Mouse (Mus musculus) C2C12 (cell line): ENCODE data around the gene Marcksl1. TPM values are rescaled to one million over a fixed set of nuclear protein-coding genes. Genes with fewer than 3 reads are reported as not detected.
"Not testable (repeated sequence)": the region's sequence is repeated elsewhere in the genome, so short reads cannot be mapped to it uniquely, and the experiment has no call there.

Source experiments
- H3K27me3 ChIP-seq: one replicate; pipeline ENCODE4 v1.6.1; 2011; ENCODE audit not compliant: control insufficient read depth, insufficient read depth, insufficient read length
- H3K36me3 ChIP-seq: one replicate; pipeline ENCODE4 v1.6.1; 2011; ENCODE audit not compliant: control insufficient read depth, insufficient read depth
- H3K4me3 ChIP-seq: one replicate; pipeline ENCODE4 v1.5.1; 2011; ENCODE audit warnings: mild to moderate bottlenecking, control low read depth; ENCODE audit not compliant: poor library complexity, insufficient read depth, severe bottlenecking
- H3K79me2 ChIP-seq: one replicate; pipeline ENCODE4 v1.6.1; 2011; ENCODE audit not compliant: control insufficient read depth, insufficient read depth
- H3K79me3 ChIP-seq: one replicate; pipeline ENCODE4 v1.6.1; 2011; ENCODE audit warnings: low read depth, control low read depth
- H3ac ChIP-seq: one replicate; pipeline ENCODE3; 2011; ENCODE audit warnings: low read depth; ENCODE audit not compliant: control insufficient read depth, insufficient read length
- CEBPB ChIP-seq: IDR thresholded peaks from one replicate; pipeline ENCODE4 v1.6.1; 2011; ENCODE audit warnings: low read depth, mild to moderate bottlenecking, control low read depth, moderate library complexity
- CTCF ChIP-seq: IDR thresholded peaks from one replicate; pipeline ENCODE4 v1.5.1; 2011; ENCODE audit not compliant: control insufficient read depth, insufficient read depth, insufficient read length
- FOSL1 ChIP-seq: IDR thresholded peaks from one replicate; pipeline ENCODE4 v1.8.0; 2011; ENCODE audit warnings: mild to moderate bottlenecking, low read length; ENCODE audit not compliant: poor library complexity, insufficient read depth, severe bottlenecking
- MAX ChIP-seq: IDR thresholded peaks from one replicate; pipeline ENCODE4 v1.6.1; 2011; ENCODE audit warnings: mild to moderate bottlenecking, control low read depth
- MYOD1 ChIP-seq: IDR thresholded peaks from one replicate; pipeline ENCODE4 v1.6.1; 2011; ENCODE audit warnings: low read depth; ENCODE audit not compliant: control insufficient read depth, insufficient read length
- MYOG ChIP-seq: IDR thresholded peaks from one replicate; pipeline ENCODE4 v1.6.1; 2011; ENCODE audit not compliant: control insufficient read depth, insufficient read length; ENCODE audit errors: extremely low read depth
- USF1 ChIP-seq: IDR thresholded peaks from one replicate; pipeline ENCODE4 v1.6.1; 2011; ENCODE audit warnings: low read depth, mild to moderate bottlenecking, control low read depth, moderate library complexity
- polyA plus RNA-seq: library from polyadenylated mRNA; unstranded; fragments of >200 nt; fragmentation: generic; extraction: Trizol; gene quantifications from one replicate; pipeline ENCODE4 v1.2.1, GENCODE M21; 2012; ENCODE audit warnings: missing spikeins

Gene Marcksl1
- polyA plus RNA-seq, 1 experiment, result 148 TPM

DNA sequence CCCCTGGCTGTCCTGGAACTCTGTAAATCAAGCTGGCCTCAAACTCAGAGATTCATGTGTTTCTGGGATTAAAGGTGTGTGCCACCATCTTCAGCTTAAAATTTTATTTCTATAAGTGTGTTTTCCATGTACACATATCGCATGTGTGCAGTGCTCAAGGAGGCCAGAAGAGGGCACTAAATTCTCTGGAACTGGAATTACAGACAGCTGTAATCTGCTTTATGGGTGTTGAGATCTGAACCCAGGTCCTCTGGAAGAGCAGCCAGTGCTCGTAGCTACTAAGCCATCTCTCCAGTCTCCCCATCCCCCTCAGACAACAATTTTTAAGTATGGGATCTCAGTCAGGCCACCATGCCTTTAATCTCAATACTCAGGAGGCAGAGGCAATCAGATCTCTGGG is 35.9 kb downstream of the Marcksl1 start:
- Histone ChIP-seq H3K79me3 (no peaks in the 10 kb centered on the region), H3K36me3 (no peaks in the 10 kb centered on the region), H3K79me2 (no peaks in the 10 kb centered on the region), H3K27me3 (peaks cover 6% of the 10 kb centered on the region), H3K4me3 (no peak overlapping the region), H3ac (no peak overlapping the region)
- no peak for TF ChIP-seq USF1
- no peak for TF ChIP-seq MAX
- no peak for TF ChIP-seq CTCF
- no peak for TF ChIP-seq CEBPB
- no peak for TF ChIP-seq MYOD1
- no peak for TF ChIP-seq FOSL1
- no peak for TF ChIP-seq MYOG

DNA sequence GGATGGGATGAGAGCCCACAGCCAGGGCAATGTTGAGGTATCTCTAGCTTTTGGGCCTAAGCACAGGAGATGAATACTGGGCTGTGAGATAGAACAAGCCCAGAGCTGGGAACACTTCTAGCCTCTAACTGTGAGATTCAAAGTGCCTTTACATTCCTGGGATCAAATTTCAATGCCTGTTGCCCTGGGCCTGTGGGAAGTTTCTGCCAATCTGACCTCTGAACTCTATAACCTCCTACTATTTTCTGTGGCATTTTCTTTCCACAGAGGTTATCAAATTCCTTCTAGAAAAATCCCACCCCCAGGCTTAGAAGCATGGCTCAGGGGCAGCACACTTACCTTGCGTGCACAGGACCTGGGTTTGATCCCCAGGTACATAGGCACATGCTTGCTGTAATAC is 36.9 kb downstream of the Marcksl1 start:
- no peak for TF ChIP-seq MAX
- TF ChIP-seq FOSL1, result no peak
- TF ChIP-seq CTCF, result no peak
- no peak for TF ChIP-seq MYOG
- no peak for TF ChIP-seq MYOD1
- no peak for TF ChIP-seq CEBPB
- TF ChIP-seq USF1, result no peak
- Histone ChIP-seq H3K36me3 (no peaks in the 10 kb centered on the region), H3K4me3 (no peak overlapping the region), H3K27me3 (peaks cover 6% of the 10 kb centered on the region), H3K79me3 (no peaks in the 10 kb centered on the region), H3K79me2 (no peaks in the 10 kb centered on the region), H3ac (no peak overlapping the region)

DNA sequence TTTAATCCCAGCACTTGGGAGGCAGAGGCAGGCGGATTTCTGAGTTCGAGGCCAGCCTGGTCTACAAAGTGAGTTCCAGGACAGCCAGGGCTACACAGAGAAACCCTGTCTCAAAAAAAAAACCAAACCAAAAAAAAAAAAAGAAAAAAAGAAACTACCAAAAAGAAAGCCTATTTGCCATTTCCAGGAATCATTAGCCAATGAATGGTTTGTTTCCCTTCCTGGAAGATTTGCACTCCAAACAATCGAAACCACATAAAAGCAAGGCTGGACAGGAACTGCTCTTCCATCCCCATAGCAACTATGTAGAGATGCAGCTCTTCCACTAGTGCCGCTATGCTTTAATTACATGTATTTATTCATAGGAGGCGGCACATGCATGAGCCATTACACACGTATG is 41.1 kb downstream of the Marcksl1 start:
- not testable (repeated sequence) for H3K79me3 ChIP-seq, H3K79me2 ChIP-seq, H3K4me3 ChIP-seq, H3K36me3 ChIP-seq, H3ac ChIP-seq, H3K27me3 ChIP-seq

DNA sequence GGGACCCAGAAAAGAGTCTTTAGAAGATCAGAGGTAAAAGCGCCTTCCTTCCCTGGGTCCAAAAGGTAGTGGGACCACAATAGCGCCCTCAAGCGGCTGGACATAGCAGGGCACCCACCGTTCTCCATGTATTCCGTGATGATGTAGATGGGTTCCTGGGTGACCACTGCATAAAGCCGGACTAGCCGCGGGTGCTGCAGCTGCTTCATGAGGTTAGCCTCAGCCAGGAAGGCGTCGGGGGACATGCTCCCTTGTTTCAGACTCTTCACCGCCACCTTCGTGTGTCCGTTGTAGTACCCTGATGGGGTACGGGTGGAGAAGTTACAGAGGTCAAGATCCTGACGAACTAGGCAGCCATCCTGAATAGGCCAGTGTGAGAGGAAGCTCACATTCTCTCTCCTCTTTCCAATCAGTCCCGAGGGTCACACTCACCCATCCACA is 42.1 kb downstream of the Marcksl1 start:
- Histone ChIP-seq H3K27me3 (peaks cover 6% of the 10 kb centered on the region), H3K79me3 (no peaks in the 10 kb centered on the region), H3K4me3 (no peak overlapping the region), H3K79me2 (no peaks in the 10 kb centered on the region), H3ac (no peak overlapping the region), H3K36me3 (no peaks in the 10 kb centered on the region)
- TF ChIP-seq MYOD1 (no peak), CEBPB (no peak), CTCF (peak; percentile 64)

DNA sequence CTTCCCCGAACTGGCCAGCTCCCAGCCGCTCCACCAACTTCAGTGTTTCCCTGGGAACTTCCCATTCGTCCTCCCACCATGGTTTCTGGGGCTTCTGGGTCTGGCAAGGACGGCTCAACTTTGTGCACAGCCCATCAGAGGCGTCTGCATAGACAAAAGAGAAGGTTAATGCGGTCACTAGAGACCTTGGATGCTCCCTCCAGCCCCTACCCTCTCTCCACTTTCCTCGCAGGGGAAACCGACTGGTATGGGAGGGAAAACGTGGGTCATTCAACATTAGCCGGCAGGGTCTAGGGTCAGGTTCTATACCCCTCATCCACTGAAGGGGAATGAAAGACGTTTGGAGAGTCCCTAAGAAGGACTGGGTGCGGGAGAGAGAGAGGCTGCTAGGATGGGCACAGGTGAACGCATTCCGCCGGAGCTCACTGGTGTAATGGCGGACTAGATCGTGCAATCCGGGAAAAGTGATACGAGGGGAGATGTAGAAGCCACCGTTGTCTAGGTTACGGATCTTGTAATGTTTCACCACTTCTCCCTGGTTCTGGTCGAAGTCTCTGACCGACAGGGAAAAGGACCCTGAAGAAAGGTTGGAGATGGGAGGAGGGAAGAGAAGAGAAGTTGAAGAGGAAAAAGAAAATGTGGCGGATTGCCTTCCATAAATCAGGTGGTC is 42.6 kb downstream of the Marcksl1 start:
- no peak for TF ChIP-seq CEBPB
- no peak for TF ChIP-seq FOSL1
- no peak for TF ChIP-seq MAX
- no peak for TF ChIP-seq CTCF
- TF ChIP-seq MYOG, result no peak
- TF ChIP-seq USF1, result no peak
- TF ChIP-seq MYOD1, result no peak
- H3K79me3 ChIP-seq, result no peaks in the 10 kb centered on the region

DNA sequence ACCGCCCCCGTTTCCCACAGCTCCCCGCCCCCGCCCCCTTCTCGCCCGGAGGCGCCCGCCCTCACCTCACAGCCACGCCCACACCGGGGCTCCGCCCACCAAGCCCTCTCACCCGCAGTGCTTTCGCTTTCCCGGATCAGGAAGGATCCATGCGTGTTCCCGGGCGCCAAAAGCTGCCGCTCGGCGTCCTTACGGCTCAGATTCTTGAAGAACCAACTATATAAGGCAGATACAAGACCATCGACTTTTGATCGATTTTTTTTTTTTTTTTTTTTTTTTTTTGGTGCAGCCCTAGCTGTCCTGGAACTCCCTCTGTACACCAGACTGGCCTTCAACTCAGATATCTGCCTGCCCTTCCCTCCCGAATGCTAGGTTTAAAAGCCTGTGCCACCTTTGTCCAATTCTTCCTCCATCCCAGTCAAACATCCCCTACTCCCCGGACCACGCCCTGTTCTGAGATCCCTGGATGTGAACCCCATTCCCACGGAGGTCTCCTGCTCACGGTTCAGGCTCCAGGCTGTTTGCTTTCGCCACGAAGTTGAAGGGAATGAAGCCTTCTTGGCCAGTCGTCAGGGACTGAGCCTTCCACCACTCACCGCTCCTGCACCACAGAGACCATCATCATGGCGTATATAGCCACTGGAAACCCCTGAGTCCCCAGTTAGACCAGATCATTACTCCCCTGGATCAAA is 43.3 kb downstream of the Marcksl1 start:
- H3K79me3 ChIP-seq, result no peaks in the 10 kb centered on the region
- H3K79me2 ChIP-seq, result no peaks in the 10 kb centered on the region

More for the DNA sequence above, 42.6 kb downstream of the Marcksl1 start:
- peak overlapping the region; percentile 29 for H3K4me3 ChIP-seq
- no peak overlapping the region for H3ac ChIP-seq
- H3K27me3 ChIP-seq, result peaks cover 6% of the 10 kb centered on the region
- H3K36me3 ChIP-seq, result no peaks in the 10 kb centered on the region
- H3K79me2 ChIP-seq, result no peaks in the 10 kb centered on the region

More for the DNA sequence above, 43.3 kb downstream of the Marcksl1 start:
- H3K36me3 ChIP-seq, result no peaks in the 10 kb centered on the region
- peaks cover 6% of the 10 kb centered on the region for H3K27me3 ChIP-seq
- peak overlapping the region; percentile 75 for H3ac ChIP-seq
- peak overlapping the region; percentile 29 for H3K4me3 ChIP-seq
- TF ChIP-seq USF1 (no peak), FOSL1 (no peak), MAX (peak; percentile 41), MYOG (no peak), MYOD1 (no peak)
